In the genomic region with DNA sequence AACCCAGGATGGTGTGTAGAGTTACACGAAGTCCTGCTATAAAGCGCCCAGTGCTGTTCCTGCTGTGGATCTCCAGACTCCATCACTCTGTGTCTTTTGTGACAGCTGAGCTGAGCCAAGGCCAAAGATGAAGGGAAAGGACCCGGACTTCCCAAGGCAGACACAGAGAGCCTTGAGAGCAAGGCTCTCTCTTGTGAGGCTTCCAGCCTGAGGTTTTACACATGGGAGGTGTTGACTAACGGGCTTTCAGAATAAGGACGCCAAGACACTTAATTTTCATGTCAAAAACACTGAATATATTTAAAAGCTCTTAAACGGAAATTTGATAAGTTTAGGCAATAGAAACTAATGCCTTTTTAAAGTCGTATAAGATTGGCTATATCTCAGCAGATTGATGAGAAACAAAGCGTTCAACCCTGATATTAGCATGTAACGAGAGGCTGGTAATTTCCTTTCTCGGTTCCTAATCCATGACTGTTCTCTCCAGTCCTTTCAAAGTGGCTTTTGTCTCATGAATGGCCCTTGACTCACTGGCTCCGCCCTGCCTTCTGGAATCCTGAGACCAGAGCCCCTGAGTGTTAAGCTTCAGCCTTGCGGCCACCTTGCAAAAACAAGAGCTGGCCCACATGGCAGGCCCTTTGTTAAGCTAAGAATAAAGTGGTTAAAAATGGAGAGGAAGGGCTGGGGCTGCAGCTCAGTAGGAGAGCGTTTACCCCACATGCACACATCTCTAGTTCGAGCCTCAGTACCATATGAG, we compare ENCODE assay signal across 18 mouse cellular contexts.
DNase-seq lines count a peak whose midpoint lies in the region; ATAC-seq lines count a peak whose summit lies in the region.
"Had no signal": no experiment of that assay in that cellular context is flagged by ENCODE, and none has a peak within 500 bp of the region (broad histone marks: within the 10 kb centered on the region; RNA-seq: fewer than 3 reads in every experiment).

No protein-coding gene starts in this region.

- H3K4me2 ChIP-seq in hindbrain, embryonic 13.5 days, result no peak overlapping the region
- H3K4me2 ChIP-seq in midbrain, embryonic 11.5 days, result no peak overlapping the region
- H3K4me2 ChIP-seq in midbrain, embryonic 16.5 days (ENCODE audit: low read length), result no peak overlapping the region
- H3K4me2 ChIP-seq in forebrain, embryonic 16.5 days (ENCODE audit: low read length), result no peak overlapping the region
- H3K4me2 ChIP-seq: embryonic facial prominence, embryonic 12.5 days; liver, embryonic 12.5 days had no signal

- WGBS in hindbrain, embryonic 10.5 days, result 35% methylated on average over 14 of the region's 14 CpGs
- 27% methylated on average over 14 of the region's 14 CpGs for WGBS in hindbrain, embryonic 13.5 days
- 16% methylated on average over 14 of the region's 14 CpGs for WGBS in midbrain, embryonic 11.5 days
- WGBS in midbrain, embryonic 16.5 days, result 9% methylated on average over 14 of the region's 14 CpGs
- WGBS in forebrain, embryonic 16.5 days, result 4% methylated on average over 14 of the region's 14 CpGs

- DNase-seq in hindbrain, embryonic 10.5 days (ENCODE audit: low spot score), result peak; percentile 56
- peak; percentile 92 for DNase-seq in midbrain, embryonic 11.5 days (ENCODE audit: low spot score, missing footprints)
- DNase-seq in embryo, embryonic 10.5 days (ENCODE audit: low spot score), result peak; percentile 76
- DNase-seq in kidney, adult 11 months, result no peak
- no peak for DNase-seq in c-Kit-positive CD71-positive TER-119-positive erythroid progenitor cells, embryonic 14.5 days (ENCODE audit: low spot score)
- DNase-seq: adrenal gland, adult 8-10 months; cerebellum, adult 9-11 months; gastrocnemius, adult 2 months; heart, postnatal 10 days; layer of hippocampus, postnatal 36 days; right cerebral cortex, postnatal 4 days had no signal

- H3K4me3 ChIP-seq in hindbrain, embryonic 10.5 days, result no peak overlapping the region
- no peak overlapping the region for H3K4me3 ChIP-seq in hindbrain, embryonic 13.5 days
- H3K4me3 ChIP-seq in midbrain, embryonic 11.5 days (ENCODE audit: low read depth, low read length), result no peak overlapping the region
- no peak overlapping the region for H3K4me3 ChIP-seq in midbrain, embryonic 16.5 days (ENCODE audit: low read depth, low read length)
- no peak overlapping the region for H3K4me3 ChIP-seq in forebrain, embryonic 16.5 days (replicated peaks; ENCODE audit: low read length)
- H3K4me3 ChIP-seq: embryonic facial prominence, embryonic 12.5 days; gastrocnemius, adult 2 months; liver, embryonic 12.5 days; myocyte had no signal

- H3K9me3 ChIP-seq in hindbrain, embryonic 10.5 days, result 0 out of 2 replicates have a peak, but pooled peaks cover 4% of the 10 kb centered on the region
- H3K9me3 ChIP-seq in hindbrain, embryonic 13.5 days, result no peaks in the 10 kb centered on the region
- H3K9me3 ChIP-seq in midbrain, embryonic 11.5 days (ENCODE audit: control insufficient read depth, low read length), result no peaks in the 10 kb centered on the region
- H3K9me3 ChIP-seq in midbrain, embryonic 16.5 days (replicated peaks; ENCODE audit: control insufficient read depth, low read length, poor library complexity, severe bottlenecking), result no peaks in the 10 kb centered on the region
- H3K9me3 ChIP-seq in forebrain, embryonic 16.5 days (ENCODE audit: control insufficient read depth, low read length), result no peaks in the 10 kb centered on the region; the same call in 1 of the 2 replicates
- H3K9me3 ChIP-seq: embryonic facial prominence, embryonic 12.5 days; liver, embryonic 12.5 days had no signal

- H3K36me3 ChIP-seq in hindbrain, embryonic 10.5 days, result no peaks in the 10 kb centered on the region
- no peaks in the 10 kb centered on the region for H3K36me3 ChIP-seq in hindbrain, embryonic 13.5 days
- H3K36me3 ChIP-seq in midbrain, embryonic 11.5 days (ENCODE audit: control insufficient read depth, insufficient read depth, low read length), result no peaks in the 10 kb centered on the region
- H3K36me3 ChIP-seq in midbrain, embryonic 16.5 days (ENCODE audit: control insufficient read depth, insufficient read depth, low read length), result no peaks in the 10 kb centered on the region
- H3K36me3 ChIP-seq in forebrain, embryonic 16.5 days (ENCODE audit: control insufficient read depth, insufficient read depth), result no peaks in the 10 kb centered on the region
- H3K36me3 ChIP-seq: embryonic facial prominence, embryonic 12.5 days; liver, embryonic 12.5 days had no signal

- H3K4me1 ChIP-seq in hindbrain, embryonic 10.5 days (replicated peaks), result peaks cover 36% of the 10 kb centered on the region
- H3K4me1 ChIP-seq in hindbrain, embryonic 13.5 days (replicated peaks), result peaks cover 21% of the 10 kb centered on the region
- peaks cover 22% of the 10 kb centered on the region for H3K4me1 ChIP-seq in midbrain, embryonic 11.5 days (ENCODE audit: control insufficient read depth, insufficient read depth, low read length)
- H3K4me1 ChIP-seq in midbrain, embryonic 16.5 days (ENCODE audit: control insufficient read depth, insufficient read depth, low read length), result peaks cover 8% of the 10 kb centered on the region
- peaks cover 12% of the 10 kb centered on the region for H3K4me1 ChIP-seq in forebrain, embryonic 16.5 days (replicated peaks; ENCODE audit: control insufficient read depth, insufficient read depth, low read length)
- H3K4me1 ChIP-seq: liver, embryonic 12.5 days had no signal

- peak overlapping the region; percentile 71 for H3K27ac ChIP-seq in hindbrain, embryonic 10.5 days
- no peak overlapping the region for H3K27ac ChIP-seq in hindbrain, embryonic 13.5 days
- no peak overlapping the region; the same call in 1 of the 2 replicates for H3K27ac ChIP-seq in midbrain, embryonic 11.5 days (ENCODE audit: low read depth, low read length)
- no peak overlapping the region for H3K27ac ChIP-seq in midbrain, embryonic 16.5 days (ENCODE audit: low read length)
- H3K27ac ChIP-seq in forebrain, embryonic 16.5 days (ENCODE audit: low read length), result no peak overlapping the region
- H3K27ac ChIP-seq: embryonic facial prominence, embryonic 12.5 days; gastrocnemius, adult 2 months; liver, embryonic 12.5 days had no signal

- ATAC-seq in hindbrain, embryonic 13.5 days (ENCODE audit: low FRiP score), result no peak
- peak; percentile 71 for ATAC-seq in midbrain, embryonic 11.5 days (ENCODE audit: low FRiP score)
- no peak for ATAC-seq in midbrain, embryonic 16.5 days
- ATAC-seq in forebrain, embryonic 16.5 days, result peak; percentile 40; the same call in 1 of the 2 replicates
- ATAC-seq: inflammation-experienced regulatory T-cells, adult 6 months; liver, embryonic 12.5 days had no signal

- H3K27me3 ChIP-seq in hindbrain, embryonic 10.5 days (ENCODE audit: insufficient read depth, poor library complexity, severe bottlenecking), result peaks cover 99% of the 10 kb centered on the region
- H3K27me3 ChIP-seq in hindbrain, embryonic 13.5 days, result peaks cover 93% of the 10 kb centered on the region
- peaks cover 85% of the 10 kb centered on the region for H3K27me3 ChIP-seq in midbrain, embryonic 11.5 days (ENCODE audit: control insufficient read depth, insufficient read depth, low read length)
- peaks cover 70% of the 10 kb centered on the region for H3K27me3 ChIP-seq in midbrain, embryonic 16.5 days (ENCODE audit: control insufficient read depth, insufficient read depth, low read depth, low read length)
- H3K27me3 ChIP-seq in forebrain, embryonic 16.5 days (replicated peaks; ENCODE audit: control insufficient read depth, insufficient read depth, low read length), result peaks cover 53% of the 10 kb centered on the region

- H3K9ac ChIP-seq in hindbrain, embryonic 13.5 days, result no peak overlapping the region
- no peak overlapping the region for H3K9ac ChIP-seq in midbrain, embryonic 11.5 days (ENCODE audit: low read length)
- no peak overlapping the region for H3K9ac ChIP-seq in midbrain, embryonic 16.5 days (ENCODE audit: low read depth, low read length)
- H3K9ac ChIP-seq in forebrain, embryonic 16.5 days (replicated peaks; ENCODE audit: low read depth, low read length), result no peak overlapping the region
- H3K9ac ChIP-seq: embryonic facial prominence, embryonic 12.5 days; liver, embryonic 12.5 days had no signal

Comparison
In these comparisons a context has a peak if more than half of its experiments do, and no peak if none do; other contexts are left out.
1. ATAC-seq: peak in midbrain, embryonic 11.5 days (single experiment) and forebrain, embryonic 16.5 days (single experiment); none in hindbrain, embryonic 13.5 days (single experiment) and midbrain, embryonic 16.5 days (single experiment).
2. DNase-seq: peak in hindbrain, embryonic 10.5 days (single experiment), midbrain, embryonic 11.5 days (single experiment) and embryo, embryonic 10.5 days (single experiment); none in kidney, adult 11 months (single experiment) and c-Kit-positive CD71-positive TER-119-positive erythroid progenitor cells, embryonic 14.5 days (single experiment).